Mouse (Mus musculus): ENCODE measurements at regions not wholly inside any gene's neighbourhood (a gene's known extent, or its start where the extent isn't known, plus 50 kb on each side); places are given as distances from the start of the nearest gene placed in this dataset.

GRCm38 (mm10) chr3:105228401-105228800 lies 161.8 kb downstream of the 4930564D02Rik start:
- Histone ChIP-seq H3K27ac (replicated peaks) (no peak overlapping the region), H3K4me1 (no peaks in the 10 kb centered on the region), H3K4me3 (no peak overlapping the region), H3K27me3 (no peaks in the 10 kb centered on the region), H3K9me3 (no peaks in the 10 kb centered on the region), H3K36me3 (no peaks in the 10 kb centered on the region), H3K9ac (replicated peaks) (no peak overlapping the region), H3K4me2 (replicated peaks) (no peak overlapping the region)
- no peak for ATAC-seq (replicated peaks)
- WGBS, result 88% methylated on average over 3 of the region's 3 CpGs

DNA sequence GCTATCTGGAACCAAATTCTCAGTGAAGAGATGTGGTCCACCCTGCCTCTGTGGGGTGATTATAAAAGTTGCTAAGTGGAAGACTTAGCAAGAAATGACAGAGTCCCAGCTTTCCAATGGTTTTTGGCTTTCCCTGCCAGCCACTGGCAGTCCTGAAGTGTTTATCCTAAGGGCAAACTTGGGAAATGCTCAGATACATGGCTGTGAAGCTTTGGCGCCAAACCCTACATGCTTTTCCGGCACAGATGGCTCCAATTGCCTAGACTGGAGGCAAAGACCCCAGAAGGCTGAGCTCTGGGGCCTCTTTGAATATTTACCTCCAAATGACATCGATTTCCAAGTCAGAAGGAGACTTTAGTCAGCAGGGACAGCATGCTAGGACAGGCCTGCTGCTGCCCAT lies 174.4 kb downstream of the 4930564D02Rik start:
- no peak for ATAC-seq (replicated peaks)
- WGBS, result 76% methylated on average over 3 of the region's 3 CpGs

GRCm38 (mm10) chr3:105257096-105257495 lies 190.5 kb downstream of the 4930564D02Rik start:
- Histone ChIP-seq H3K4me3 (no peak overlapping the region), H3K36me3 (no peaks in the 10 kb centered on the region), H3K27me3 (no peaks in the 10 kb centered on the region), H3K4me2 (replicated peaks) (no peak overlapping the region), H3K27ac (replicated peaks) (no peak overlapping the region), H3K9ac (replicated peaks) (no peak overlapping the region), H3K9me3 (no peaks in the 10 kb centered on the region), H3K4me1 (no peaks in the 10 kb centered on the region)
- 89% methylated on average over 2 of the region's 2 CpGs for WGBS
- no peak for ATAC-seq (replicated peaks)

More for the DNA sequence above, 174.4 kb downstream of the 4930564D02Rik start:
- Histone ChIP-seq H3K27me3 (no peaks in the 10 kb centered on the region), H3K9ac (replicated peaks) (no peak overlapping the region), H3K4me1 (no peaks in the 10 kb centered on the region), H3K9me3 (no peaks in the 10 kb centered on the region), H3K36me3 (no peaks in the 10 kb centered on the region), H3K27ac (replicated peaks) (no peak overlapping the region), H3K4me3 (no peak overlapping the region), H3K4me2 (replicated peaks) (no peak overlapping the region)

- Histone ChIP-seq H3K4me2 (replicated peaks) (no peak overlapping the region), H3K4me1 (no peaks in the 10 kb centered on the region), H3K27ac (replicated peaks) (no peak overlapping the region), H3K4me3 (no peak overlapping the region), H3K36me3 (no peaks in the 10 kb centered on the region), H3K9me3 (no peaks in the 10 kb centered on the region), H3K27me3 (no peaks in the 10 kb centered on the region), H3K9ac (replicated peaks) (no peak overlapping the region)
- 28% methylated on average over 4 of the region's 4 CpGs for WGBS
- ATAC-seq (replicated peaks), result no peak
These were observed 176.9 kb upstream of the Kcnd3 start for GRCm38 (mm10) chr3:105275241-105275640.

- Histone ChIP-seq H3K27ac (replicated peaks) (no peak overlapping the region), H3K4me2 (replicated peaks) (no peak overlapping the region), H3K27me3 (no peaks in the 10 kb centered on the region), H3K9me3 (no peaks in the 10 kb centered on the region), H3K4me3 (no peak overlapping the region), H3K9ac (replicated peaks) (no peak overlapping the region), H3K36me3 (no peaks in the 10 kb centered on the region), H3K4me1 (no peaks in the 10 kb centered on the region)
- ATAC-seq (replicated peaks), result no peak
- WGBS, result 61% methylated on average over 5 of the region's 5 CpGs
These were observed 171.2 kb upstream of the Kcnd3 start for GRCm38 (mm10) chr3:105280971-105281370.

- H3K9ac ChIP-seq (replicated peaks), result no peak overlapping the region
- H3K27me3 ChIP-seq, result no peaks in the 10 kb centered on the region
- no peaks in the 10 kb centered on the region for H3K36me3 ChIP-seq
- no peak overlapping the region for H3K27ac ChIP-seq (replicated peaks)
- WGBS, result 77% methylated on average over 3 of the region's 3 CpGs
- no peak for ATAC-seq (replicated peaks)
- H3K4me1 ChIP-seq, result no peaks in the 10 kb centered on the region
- no peaks in the 10 kb centered on the region for H3K9me3 ChIP-seq
- no peak overlapping the region for H3K4me3 ChIP-seq
- no peak overlapping the region for H3K4me2 ChIP-seq (replicated peaks)
These were observed 170.4 kb upstream of the Kcnd3 start for GRCm38 (mm10) chr3:105281686-105282085.

DNA sequence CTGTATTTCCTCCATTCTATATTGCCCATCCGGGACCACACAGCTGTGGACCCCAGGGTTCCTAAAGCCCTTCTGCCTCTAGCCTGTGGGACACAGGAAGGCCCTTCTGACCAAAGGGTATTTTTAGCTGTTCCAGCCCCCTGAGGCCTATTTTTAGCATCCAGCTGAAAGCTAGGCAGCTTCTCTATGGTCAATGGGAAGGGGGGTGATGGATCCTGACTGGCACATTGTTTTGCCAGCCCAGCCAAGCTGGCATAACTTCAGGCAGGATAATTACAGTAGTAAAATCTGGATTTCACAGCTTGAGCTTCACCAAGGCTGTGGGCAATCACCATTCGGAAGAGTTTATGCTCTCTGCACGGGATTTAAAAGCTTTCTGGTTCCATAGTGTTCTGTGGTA lies 153.9 kb upstream of the Kcnd3 start:
- no peak for ATAC-seq (replicated peaks)

GRCm38 (mm10) chr3:105300693-105301548 lies 151.2 kb upstream of the Kcnd3 start:
- Histone ChIP-seq H3K4me3 (no peak overlapping the region), H3K4me1 (no peaks in the 10 kb centered on the region), H3K9ac (replicated peaks) (no peak overlapping the region), H3K36me3 (no peaks in the 10 kb centered on the region), H3K4me2 (replicated peaks) (no peak overlapping the region), H3K9me3 (no peaks in the 10 kb centered on the region), H3K27me3 (no peaks in the 10 kb centered on the region), H3K27ac (replicated peaks) (no peak overlapping the region)
- no peak for ATAC-seq (replicated peaks)
- WGBS, result 72% methylated on average over 7 of the region's 7 CpGs

More for the DNA sequence above, 153.9 kb upstream of the Kcnd3 start:
- Histone ChIP-seq H3K9me3 (no peaks in the 10 kb centered on the region), H3K9ac (replicated peaks) (no peak overlapping the region), H3K4me3 (no peak overlapping the region), H3K36me3 (no peaks in the 10 kb centered on the region), H3K27me3 (no peaks in the 10 kb centered on the region), H3K27ac (replicated peaks) (no peak overlapping the region), H3K4me1 (no peaks in the 10 kb centered on the region), H3K4me2 (replicated peaks) (no peak overlapping the region)
- 81% methylated on average over 3 of the region's 3 CpGs for WGBS

GRCm38 (mm10) chr3:105307676-105308075 lies 144.5 kb upstream of the Kcnd3 start:
- WGBS, result 71% methylated on average over 2 of the region's 2 CpGs
- no peak for ATAC-seq (replicated peaks)

GRCm38 (mm10) chr3:105309020-105309419 lies 143.1 kb upstream of the Kcnd3 start:
- H3K4me3 ChIP-seq, result no peak overlapping the region
- no peak for ATAC-seq (replicated peaks)
- H3K9me3 ChIP-seq, result no peaks in the 10 kb centered on the region
- WGBS, result 38% methylated on average over 2 of the region's 2 CpGs
- H3K4me2 ChIP-seq (replicated peaks), result no peak overlapping the region
- no peak overlapping the region for H3K27ac ChIP-seq (replicated peaks)
- H3K9ac ChIP-seq (replicated peaks), result no peak overlapping the region
- 0 out of 2 replicates have a peak, but pooled peaks cover 3% of the 10 kb centered on the region for H3K4me1 ChIP-seq
- no peaks in the 10 kb centered on the region for H3K36me3 ChIP-seq
- no peaks in the 10 kb centered on the region for H3K27me3 ChIP-seq

More at GRCm38 (mm10) chr3:105307676-105308075, 144.5 kb upstream of the Kcnd3 start:
- Histone ChIP-seq H3K9me3 (no peaks in the 10 kb centered on the region), H3K4me1 (0 out of 2 replicates have a peak, but pooled peaks cover 3% of the 10 kb centered on the region), H3K27me3 (no peaks in the 10 kb centered on the region), H3K4me3 (no peak overlapping the region), H3K27ac (replicated peaks) (no peak overlapping the region), H3K4me2 (replicated peaks) (no peak overlapping the region), H3K36me3 (no peaks in the 10 kb centered on the region), H3K9ac (replicated peaks) (no peak overlapping the region)

DNA sequence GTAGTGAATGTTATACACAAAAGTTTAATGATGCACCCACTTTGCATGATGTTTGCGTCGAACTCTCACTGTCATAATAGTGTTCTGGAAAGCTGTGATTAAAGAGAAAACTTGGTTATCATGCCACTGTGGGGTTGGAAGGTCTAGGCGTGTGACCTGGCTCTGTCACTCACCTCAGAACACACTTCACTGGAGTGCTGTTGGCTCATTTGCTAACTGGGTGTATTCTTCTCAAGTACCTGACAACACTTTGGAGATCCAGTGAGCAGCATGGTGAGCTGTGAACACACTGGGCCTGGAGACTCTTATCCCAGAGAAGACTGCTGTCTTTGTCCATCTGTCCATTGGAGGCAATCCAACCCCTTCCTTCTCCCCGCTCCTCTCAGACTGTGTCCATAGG lies 98.9 kb upstream of the Kcnd3 start:
- Histone ChIP-seq H3K4me2 (replicated peaks) (no peak overlapping the region), H3K27me3 (no peaks in the 10 kb centered on the region), H3K36me3 (no peaks in the 10 kb centered on the region), H3K9ac (replicated peaks) (no peak overlapping the region), H3K27ac (replicated peaks) (no peak overlapping the region), H3K4me3 (no peak overlapping the region), H3K4me1 (peaks cover 9% of the 10 kb centered on the region; the same call in 1 of the 2 replicates), H3K9me3 (no peaks in the 10 kb centered on the region)
- no peak for ATAC-seq (replicated peaks)
- 92% methylated on average over 4 of the region's 4 CpGs for WGBS

- no peaks in the 10 kb centered on the region for H3K27me3 ChIP-seq
- no peak overlapping the region for H3K4me3 ChIP-seq
- peaks cover 12% of the 10 kb centered on the region; the same call in 1 of the 2 replicates for H3K4me1 ChIP-seq
- H3K4me2 ChIP-seq (replicated peaks), result no peak overlapping the region
- ATAC-seq (replicated peaks), result peak; percentile 67
- no peak overlapping the region for H3K27ac ChIP-seq (replicated peaks)
- H3K9me3 ChIP-seq, result no peaks in the 10 kb centered on the region
- no peaks in the 10 kb centered on the region for H3K36me3 ChIP-seq
- no peak overlapping the region for H3K9ac ChIP-seq (replicated peaks)
- 62% methylated on average over 16 of the region's 16 CpGs for WGBS
These were observed 97.8 kb upstream of the Kcnd3 start for GRCm38 (mm10) chr3:105354123-105354931.
